Mouse (Mus musculus) spleen, adult 2 months (tissue): Measurements from ENCODE around the gene Rpl35.

Source experiments
- CTCF ChIP-seq: fragments of 200-500 bp; IDR thresholded peaks from 2 replicates; pipeline ENCODE4 v1.5.1; 2011; ENCODE audit warnings: mild to moderate bottlenecking, inconsistent platforms; ENCODE audit not compliant: insufficient read depth, insufficient read length, insufficient replicate concordance; ENCODE audit errors: extremely low read depth
- POLR2A ChIP-seq: fragments of 200-500 bp; IDR thresholded peaks from 2 replicates; pipeline ENCODE4 v1.6.1; 2011; ENCODE audit warnings: low read depth, low read length, inconsistent platforms

GRCm38 (mm10) chr2:39007865-39008264, 2.4 kb upstream of the Rpl35 start:
- no peak for TF ChIP-seq CTCF
- peak; percentile 46; the same call in 1 of the 2 replicates for TF ChIP-seq POLR2A
